Mouse (Mus musculus) layer of hippocampus, postnatal 10 days (tissue): ENCODE results near the gene Slc39a7. TPM values are rescaled to one million over a fixed set of nuclear protein-coding genes. Genes with fewer than 3 reads are reported as not detected.

Source experiments
- DNase-seq, 2 experiments: peaks; one replicate each; pipeline ENCODE4 v3.0.0; 2021; ENCODE audit warnings: low spot score in 2 of 2
- long read RNA-seq: library from polyadenylated mRNA; stranded (forward); transcript quantifications from one replicate; pipeline ENCODE4 v2.0.0, GENCODE M21; 2023
- total RNA-seq, 2 experiments: library from RNA; stranded (reverse); gene quantifications; 2 replicates each; pipeline ENCODE4 v1.2.3; 2021

The Slc39a7 gene
- total RNA-seq = 100 to 1,000 TPM in 1 of 2 experiments, 10 to 100 TPM in 1; 82.8 to 108 TPM
- long read RNA-seq, transcript Slc39a7-203 (8 exons, 1,550 nt) = minor isoform, 11 of 103 reads
- long read RNA-seq, transcript Slc39a7-201 (7 exons, 2,320 nt) = major isoform, 63 of 103 reads
- long read RNA-seq, partial matches to known transcripts = 5 of 103 reads
- long read RNA-seq, other reads (novel, unspliced or antisense) = 22 of 103 reads

GRCm38 (mm10) chr17:34031465-34032173 is at the start of gene Slc39a7, which contains the start of gene Rxrb:
TSS of gene Slc39a7 (minus strand) at chr17:34031682.
TSS of gene Rxrb (plus strand) at chr17:34031812.
- DNase-seq = peak; percentile 100

- DNase-seq = peak; percentile 16 to 24
Measured at GRCm38 (mm10) chr17:34079621-34080020, 48.1 kb upstream of the Slc39a7 start.

- no peak for DNase-seq
Measured at GRCm38 (mm10) chr17:34079002-34079401, 47.5 kb upstream of the Slc39a7 start.

- DNase-seq = no peak
Measured at GRCm38 (mm10) chr17:34078148-34078547, 46.7 kb upstream of the Slc39a7 start.

GRCm38 (mm10) chr17:34077549-34077948 is 46.1 kb upstream of the Slc39a7 start:
- peak; percentile 80 to 81 for DNase-seq

GRCm38 (mm10) chr17:34075271-34075670 is 43.8 kb upstream of the Slc39a7 start:
- DNase-seq = peak; percentile 80 to 81

GRCm38 (mm10) chr17:34072091-34072490 is 40.6 kb upstream of the Slc39a7 start:
- DNase-seq = no peak

GRCm38 (mm10) chr17:34068864-34069263 is 37.4 kb upstream of the Slc39a7 start:
- DNase-seq = no peak

- no peak for DNase-seq
Measured at GRCm38 (mm10) chr17:34057224-34057623, 25.7 kb upstream of the Slc39a7 start.

- no peak for DNase-seq
Measured at GRCm38 (mm10) chr17:34047404-34048050, 16.0 kb upstream of the Slc39a7 start.

- DNase-seq = no peak
Measured at GRCm38 (mm10) chr17:34045941-34046340, 14.5 kb upstream of the Slc39a7 start.

GRCm38 (mm10) chr17:34039562-34040450 is 8.3 kb upstream of the Slc39a7 start:
- DNase-seq = peak; percentile 26 to 56

- DNase-seq = peak; percentile 43 to 52
Measured at GRCm38 (mm10) chr17:34038878-34039561, 7.5 kb upstream of the Slc39a7 start, which contains the start of gene Col11a2. TSS of gene Col11a2 (plus strand) at chr17:34039437.

GRCm38 (mm10) chr17:34038440-34038839 is 7.0 kb upstream of the Slc39a7 start:
- peak; percentile 69 to 80 for DNase-seq

GRCm38 (mm10) chr17:34037241-34037640 is 5.8 kb upstream of the Slc39a7 start:
- DNase-seq = no peak

- DNase-seq = no peak
Measured at GRCm38 (mm10) chr17:34036647-34037046, 5.2 kb upstream of the Slc39a7 start.

GRCm38 (mm10) chr17:34035517-34035916 is 4.0 kb upstream of the Slc39a7 start:
- DNase-seq = no peak

GRCm38 (mm10) chr17:34034064-34034463 is 2.6 kb upstream of the Slc39a7 start:
- DNase-seq = peak; percentile 78 to 82

- no peak for DNase-seq
Measured at GRCm38 (mm10) chr17:34033441-34033840, 2.0 kb upstream of the Slc39a7 start.

GRCm38 (mm10) chr17:34032806-34033205 is 1.3 kb upstream of the Slc39a7 start:
- DNase-seq = peak; percentile 40 to 52
